Mouse (Mus musculus): ENCODE measurements around the gene 7530416G11Rik.

DNA sequence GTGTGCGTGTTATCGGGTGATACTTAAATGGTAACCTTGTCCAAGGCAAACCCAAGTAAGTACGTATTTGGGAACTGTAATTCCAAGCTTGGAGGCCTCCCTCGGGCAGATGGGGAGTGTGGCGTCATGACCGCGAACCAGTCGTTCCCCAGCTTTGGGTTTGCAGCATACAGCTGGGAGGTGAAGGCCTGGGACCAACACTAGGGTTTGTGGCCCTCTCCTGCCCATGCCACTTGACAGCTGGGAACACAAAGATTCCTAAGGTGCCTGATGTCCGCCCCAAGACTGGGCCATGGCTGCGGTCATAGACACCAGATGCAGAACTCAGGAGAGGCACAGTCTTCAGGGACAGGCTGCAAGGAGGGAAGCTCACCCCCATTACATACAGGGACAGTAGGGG lies 2.8 kb downstream of the 7530416G11Rik start:
- TF ChIP-seq CTCF (IDR thresholded peaks at IDR 0.05; ENCODE audit: control insufficient read depth, insufficient read depth, insufficient replicate concordance, low read depth, low read length) (no peak), POLR2A (IDR thresholded peaks at IDR 0.05; ENCODE audit: control insufficient read depth, low read depth, low read length) (no peak)

Data from testis, adult 2 months (tissue).